Mouse (Mus musculus) CH12.LX (cell line): ENCODE results near the gene Prokr1. TPM values are rescaled to one million over a fixed set of nuclear protein-coding genes. Genes with fewer than 3 reads are reported as not detected.

ENCODE experiments used
- polyA plus RNA-seq: library from polyadenylated mRNA; unstranded; fragments of >175 nt; gene quantifications from 2 replicates; pipeline ENCODE4 v1.2.1, GENCODE M21; 2012; ENCODE audit warnings: low read depth; ENCODE audit not compliant: insufficient read length
- total RNA-seq, 2 experiments: library from RNA; depleted of rRNA; stranded (reverse); fragments of 300-350 nt in 1 of 2; fragments of >200 nt in 1 of 2; gene quantifications; 2 replicates each; pipeline ENCODE4 v1.2.3; 2012 to 2014

Prokr1 gene
- total and polyA plus RNA-seq, 3 experiments: 0.08 TPM; not detected in 2

Other genes with a start within 250 kb of the Prokr1 start
- gene Gkn1, start 239.8 kb downstream of the Prokr1 start, total RNA-seq (2012; rRNA removed): not detected in 2 replicates
- gene Gkn1, start 239.8 kb downstream of the Prokr1 start, total RNA-seq (2014; rRNA removed): not detected in 2 replicates
- gene Gkn1, start 239.8 kb downstream of the Prokr1 start, polyA plus RNA-seq: not detected in 2 replicates
- gene Gkn2, start 217.4 kb downstream of the Prokr1 start, total RNA-seq (2012; rRNA removed): not detected in 2 replicates
- gene Gkn2, start 217.4 kb downstream of the Prokr1 start, total RNA-seq (2014; rRNA removed): not detected in 2 replicates
- not detected in 2 replicates for gene Gkn2, start 217.4 kb downstream of the Prokr1 start, polyA plus RNA-seq
- not detected in 2 replicates for gene Gkn3, start 201.8 kb downstream of the Prokr1 start, total RNA-seq (2012; rRNA removed)
- 0.42 TPM in 1 of 2 replicates, not detected in the other for gene Gkn3, start 201.8 kb downstream of the Prokr1 start, total RNA-seq (2014; rRNA removed)
- not detected in 2 replicates for gene Gkn3, start 201.8 kb downstream of the Prokr1 start, polyA plus RNA-seq
- not detected in 2 replicates for gene Bmp10, start 161.7 kb downstream of the Prokr1 start, total RNA-seq (2012; rRNA removed)
- gene Bmp10, start 161.7 kb downstream of the Prokr1 start, total RNA-seq (2014; rRNA removed): not detected in 2 replicates
- gene Bmp10, start 161.7 kb downstream of the Prokr1 start, polyA plus RNA-seq: not detected in 2 replicates
- gene Arhgap25, start 57.5 kb downstream of the Prokr1 start, total RNA-seq (2012; rRNA removed): 9.3 and 11.7 TPM in 2 replicates
- 11.2 and 12.5 TPM in 2 replicates for gene Arhgap25, start 57.5 kb downstream of the Prokr1 start, total RNA-seq (2014; rRNA removed)
- 16.5 TPM in 2 replicates for gene Arhgap25, start 57.5 kb downstream of the Prokr1 start, polyA plus RNA-seq
- gene Aplf, start 81.5 kb upstream of the Prokr1 start, total RNA-seq (2012; rRNA removed): 9.1 and 10.3 TPM in 2 replicates
- 13.8 and 15.8 TPM in 2 replicates for gene Aplf, start 81.5 kb upstream of the Prokr1 start, total RNA-seq (2014; rRNA removed)
- gene Aplf, start 81.5 kb upstream of the Prokr1 start, polyA plus RNA-seq: 11.1 and 11.9 TPM in 2 replicates
- gene Efcc1, start 140.1 kb upstream of the Prokr1 start, total RNA-seq (2012; rRNA removed): not detected in 2 replicates
- not detected in 2 replicates for gene Efcc1, start 140.1 kb upstream of the Prokr1 start, total RNA-seq (2014; rRNA removed)
- 0.14 and 0.18 TPM in 2 replicates for gene Efcc1, start 140.1 kb upstream of the Prokr1 start, polyA plus RNA-seq
- gene Gp9, start 187.3 kb upstream of the Prokr1 start, total RNA-seq (2012; rRNA removed): not detected in 2 replicates
- gene Gp9, start 187.3 kb upstream of the Prokr1 start, total RNA-seq (2014; rRNA removed): not detected in 2 replicates
- not detected in 2 replicates for gene Gp9, start 187.3 kb upstream of the Prokr1 start, polyA plus RNA-seq
- 10.3 and 11.4 TPM in 2 replicates for gene Rab43, start 221.4 kb upstream of the Prokr1 start, total RNA-seq (2012; rRNA removed)
- gene Rab43, start 221.4 kb upstream of the Prokr1 start, total RNA-seq (2014; rRNA removed): 2.8 and 4.3 TPM in 2 replicates
- 16.1 and 23.4 TPM in 2 replicates for gene Rab43, start 221.4 kb upstream of the Prokr1 start, polyA plus RNA-seq
- gene Gm45140, start 245.1 kb upstream of the Prokr1 start, total RNA-seq (2012; rRNA removed): 13.0 and 15.7 TPM in 2 replicates
- gene Gm45140, start 245.1 kb upstream of the Prokr1 start, total RNA-seq (2014; rRNA removed): 4.3 and 5.5 TPM in 2 replicates
- gene Gm45140, start 245.1 kb upstream of the Prokr1 start, polyA plus RNA-seq: 25.7 and 37.6 TPM in 2 replicates
- gene Isy1, start 248.1 kb upstream of the Prokr1 start, total RNA-seq (2012; rRNA removed): 43.8 and 67.7 TPM in 2 replicates
- 77.4 and 84.2 TPM in 2 replicates for gene Isy1, start 248.1 kb upstream of the Prokr1 start, total RNA-seq (2014; rRNA removed)
- gene Isy1, start 248.1 kb upstream of the Prokr1 start, polyA plus RNA-seq: 140 and 204 TPM in 2 replicates